Mouse (Mus musculus) left cerebral cortex, adult 11 months (tissue): ENCODE data around the gene Spon1.
A peak's percentile ranks its signal among the peaks of the same experiment; 100 is the strongest.

Source experiments
- DNase-seq: peaks from one replicate; pipeline ENCODE4 v3.0.0; 2022; ENCODE audit warnings: low spot score

Gene Spon1

GRCm38 (mm10) chr7:113765667-113766497 lies at the start of gene Spon1:
TSS of gene Spon1 (plus strand) at chr7:113765998.
- DNase-seq: peak; percentile 16

GRCm38 (mm10) chr7:113721994-113722393 lies 43.8 kb upstream of the Spon1 start:
- DNase-seq: no peak

- no peak for DNase-seq
These were observed 41.9 kb upstream of the Spon1 start for GRCm38 (mm10) chr7:113723905-113724304.

GRCm38 (mm10) chr7:113727999-113728713 lies 37.6 kb upstream of the Spon1 start:
- DNase-seq: no peak

- no peak for DNase-seq
These were observed 36.9 kb upstream of the Spon1 start for GRCm38 (mm10) chr7:113728926-113729325.

GRCm38 (mm10) chr7:113730406-113731247 lies 35.2 kb upstream of the Spon1 start:
- no peak for DNase-seq

- DNase-seq: no peak
These were observed 27.9 kb upstream of the Spon1 start for GRCm38 (mm10) chr7:113737790-113738362.

GRCm38 (mm10) chr7:113739181-113739580 lies 26.6 kb upstream of the Spon1 start:
- DNase-seq: peak; percentile 40

GRCm38 (mm10) chr7:113742644-113743043 lies 23.2 kb upstream of the Spon1 start:
- DNase-seq: no peak

- DNase-seq: no peak
These were observed 21.8 kb upstream of the Spon1 start for GRCm38 (mm10) chr7:113743982-113744381.

GRCm38 (mm10) chr7:113756616-113757015 lies 9.2 kb upstream of the Spon1 start:
- DNase-seq: no peak

- peak; percentile 25 for DNase-seq
These were observed 6.6 kb upstream of the Spon1 start for GRCm38 (mm10) chr7:113759212-113759611.

GRCm38 (mm10) chr7:113765133-113765532 lies 665 bp upstream of the Spon1 start:
- no peak for DNase-seq

GRCm38 (mm10) chr7:113766498-113766941 lies 722 bp downstream of the Spon1 start:
- no peak for DNase-seq

GRCm38 (mm10) chr7:113767546-113767945 lies 1.7 kb downstream of the Spon1 start:
- no peak for DNase-seq

GRCm38 (mm10) chr7:113768174-113768935 lies 2.6 kb downstream of the Spon1 start:
- DNase-seq: no peak

- no peak for DNase-seq
These were observed 3.5 kb downstream of the Spon1 start for GRCm38 (mm10) chr7:113769281-113769680.

- DNase-seq: no peak
These were observed 6.3 kb downstream of the Spon1 start for GRCm38 (mm10) chr7:113772135-113772534.

- no peak for DNase-seq
These were observed 7.6 kb downstream of the Spon1 start for GRCm38 (mm10) chr7:113773436-113773835.

GRCm38 (mm10) chr7:113774039-113774438 lies 8.2 kb downstream of the Spon1 start:
- DNase-seq: no peak

GRCm38 (mm10) chr7:113774906-113775305 lies 9.1 kb downstream of the Spon1 start:
- no peak for DNase-seq
